Mouse (Mus musculus) hindbrain, embryonic 14.5 days (tissue): Measurements from ENCODE around the gene Nme8. TPM values are rescaled to one million over a fixed set of nuclear protein-coding genes. Genes with fewer than 3 reads are reported as not detected.

Source experiments
- ATAC-seq: fragments of 200-750 bp; cut with Nextera tagmentation; 2 replicates; pipeline ENCODE4 v1.8.0; 2017; ENCODE audit warnings: moderate number of reproducible peaks, mild to moderate bottlenecking, moderate TSS enrichment, moderate library complexity; ENCODE audit not compliant: low FRiP score
- DNase-seq: peaks from one replicate; pipeline ENCODE4 v3.0.0-alpha.2; 2015; ENCODE audit warnings: low spot score
- H3K27ac ChIP-seq: fragments of 300-500 bp; sonication (generic); 2 replicates; pipeline ENCODE4 v1.5.1; 2014; ENCODE audit warnings: mild to moderate bottlenecking, moderate library complexity
- H3K27me3 ChIP-seq: fragments of 300-500 bp; sonication (generic); 2 replicates; pipeline ENCODE4 v1.6.1; 2014; ENCODE audit warnings: mild to moderate bottlenecking, low read length, mixed read lengths; ENCODE audit not compliant: control insufficient read depth, insufficient read depth
- H3K36me3 ChIP-seq: fragments of 300-500 bp; sonication (generic); replicated peaks from 2 replicates; pipeline ENCODE4 v1.6.1; 2014; ENCODE audit not compliant: control insufficient read depth, insufficient read depth
- H3K4me1 ChIP-seq: fragments of 300-500 bp; sonication (generic); replicated peaks from 2 replicates; pipeline ENCODE4 v1.6.1; 2014; ENCODE audit warnings: antibody characterized with exemption, low read length, mixed read lengths; ENCODE audit not compliant: control insufficient read depth, insufficient read depth
- H3K4me2 ChIP-seq: fragments of 300-500 bp; sonication (generic); replicated peaks from 2 replicates; pipeline ENCODE4 v1.6.1; 2014; ENCODE audit warnings: mild to moderate bottlenecking, moderate library complexity
- H3K4me3 ChIP-seq: fragments of 300-500 bp; sonication (generic); replicated peaks from 2 replicates; pipeline ENCODE4 v1.5.1; 2014; ENCODE audit warnings: mild to moderate bottlenecking, low read length
- H3K9ac ChIP-seq: fragments of 300-500 bp; sonication (generic); 2 replicates; pipeline ENCODE4 v1.6.1; 2014
- H3K9me3 ChIP-seq: fragments of 300-500 bp; sonication (generic); 2 replicates; pipeline ENCODE4 v1.6.1; 2016; ENCODE audit warnings: low read length; ENCODE audit not compliant: control insufficient read depth
- WGBS: fragments of 180-500 bp; shearing (Covaris S2); extraction: QIAGEN DNeasy Blood & Tissue Kit; methylation state at CpG from one replicate; pipeline ENCODE4 v1.1.7; 2014; 5-methylcytosine and 5-hydroxymethylcytosine counted together
- polyA plus RNA-seq: library from polyadenylated mRNA; unstranded; fragments of >200 nt; fragmentation: Nextera tagmentation; extraction: Ambion mirVana; gene quantifications from 2 replicates; pipeline ENCODE4 v1.2.1, GENCODE M21; 2014

The Nme8 gene
- polyA plus RNA-seq, 1 experiment from 2014 or later = 0.17 TPM

DNA sequence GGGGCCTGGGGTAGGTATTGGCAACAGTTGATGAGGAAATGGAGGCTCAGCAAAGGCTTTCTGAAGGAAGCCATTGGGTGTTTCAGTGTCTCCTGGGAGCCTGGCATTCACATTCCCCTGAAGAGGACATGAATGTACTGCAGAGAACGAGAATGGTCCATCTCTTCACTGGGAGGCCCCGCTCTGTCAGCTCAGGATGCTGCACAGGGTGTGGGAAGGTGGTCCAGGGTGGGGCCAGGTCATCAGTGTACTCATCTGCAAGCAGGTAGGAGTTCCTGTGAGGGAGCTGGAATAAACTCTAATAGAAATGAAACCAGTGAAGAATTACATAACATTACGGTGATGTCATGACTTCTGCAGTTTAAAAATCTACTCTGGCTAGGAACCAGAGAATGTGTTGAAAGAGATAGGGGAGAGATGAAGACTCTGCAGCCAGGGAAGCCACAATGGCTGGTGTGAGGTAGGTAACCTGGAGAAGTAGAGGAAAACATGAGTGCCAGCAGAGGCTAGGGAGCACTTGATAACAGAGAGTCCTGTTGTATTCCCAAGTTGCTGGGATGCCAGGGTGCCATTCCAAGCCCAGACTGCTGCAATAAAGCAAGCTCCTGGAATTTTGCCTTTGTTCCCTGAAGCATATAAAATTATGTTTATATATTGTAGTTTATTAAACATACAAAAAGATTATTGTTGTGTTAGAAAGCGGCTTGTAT is 3.3 kb upstream of the Nme8 start:
- ATAC-seq (no peak), DNase-seq (no peak)
- Histone ChIP-seq H3K9ac (no peak overlapping the region), H3K4me2 (peak overlapping the region; percentile 27), H3K4me1 (no peaks in the 10 kb centered on the region), H3K9me3 (no peaks in the 10 kb centered on the region), H3K36me3 (no peaks in the 10 kb centered on the region), H3K27ac (no peak overlapping the region), H3K4me3 (no peak overlapping the region), H3K27me3 (0 out of 2 replicates have a peak, but pooled peaks cover 4% of the 10 kb centered on the region)
- WGBS = 80% methylated on average over 4 of the region's 4 CpGs

DNA sequence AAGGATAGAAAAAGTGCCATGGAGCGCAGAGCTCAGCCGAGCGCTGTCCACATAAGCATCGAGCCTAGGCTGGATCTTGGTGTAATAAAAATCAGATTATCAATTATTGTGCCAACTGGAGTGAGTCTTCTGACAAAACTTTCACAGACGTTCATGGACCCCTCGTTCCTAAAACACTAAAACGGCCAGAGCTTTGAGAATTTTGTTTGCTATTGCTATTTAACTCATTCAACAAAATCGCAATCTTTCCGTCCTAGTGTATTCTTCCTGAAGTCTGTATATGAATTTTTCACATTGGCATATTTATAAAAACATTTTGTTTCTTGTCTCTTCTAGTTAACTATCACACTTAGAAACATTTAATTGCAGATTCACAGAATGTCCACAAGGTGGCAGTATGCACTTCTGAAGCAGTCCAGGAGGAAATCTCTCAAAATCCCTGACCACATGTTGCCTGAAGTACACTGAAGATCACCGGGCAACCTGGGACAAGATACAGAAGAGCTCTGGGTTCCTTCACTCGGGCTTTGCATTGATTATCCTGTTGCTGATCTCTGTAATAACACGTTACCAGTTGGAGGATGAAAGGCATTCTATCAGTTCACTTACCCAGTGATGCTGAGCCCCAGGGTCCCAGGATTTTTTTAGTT is 1.1 kb upstream of the Nme8 start:
- Histone ChIP-seq H3K36me3 (no peaks in the 10 kb centered on the region), H3K27ac (no peak overlapping the region), H3K4me1 (no peaks in the 10 kb centered on the region), H3K4me2 (peak overlapping the region; percentile 19; the same call in 1 of the 2 replicates), H3K9me3 (no peaks in the 10 kb centered on the region), H3K9ac (no peak overlapping the region), H3K4me3 (no peak overlapping the region), H3K27me3 (0 out of 2 replicates have a peak, but pooled peaks cover 4% of the 10 kb centered on the region)
- WGBS = 31% methylated on average over 12 of the region's 12 CpGs
- peak; percentile 82 for DNase-seq
- peak; percentile 56; the same call in 1 of the 2 replicates for ATAC-seq

DNA sequence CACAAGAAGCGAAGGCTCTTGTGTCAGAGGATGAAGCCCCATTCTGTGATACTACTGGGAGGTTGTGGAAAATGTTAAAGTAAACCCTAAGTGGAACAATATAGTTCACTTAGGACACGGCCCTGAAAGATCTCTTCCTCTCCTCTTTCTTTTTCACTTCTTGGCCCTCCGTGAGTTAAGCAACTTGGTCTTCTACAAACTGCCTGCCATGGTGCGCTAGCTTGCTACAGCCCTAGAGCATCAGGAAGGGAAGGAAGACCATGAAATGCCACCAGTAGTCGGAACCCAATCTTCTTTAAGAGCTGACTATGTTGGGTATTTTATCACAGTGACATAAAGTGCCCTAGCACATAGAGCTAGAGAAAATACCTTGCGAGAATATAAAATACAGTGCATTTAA is 7.2 kb downstream of the Nme8 start:
- Histone ChIP-seq H3K4me2 (no peak overlapping the region), H3K4me1 (no peaks in the 10 kb centered on the region), H3K9me3 (no peaks in the 10 kb centered on the region), H3K4me3 (no peak overlapping the region), H3K36me3 (no peaks in the 10 kb centered on the region), H3K9ac (no peak overlapping the region), H3K27me3 (no peaks in the 10 kb centered on the region), H3K27ac (no peak overlapping the region)
- no peak for ATAC-seq
- no peak for DNase-seq
- WGBS = 89% methylated on average over 6 of the region's 6 CpGs

DNA sequence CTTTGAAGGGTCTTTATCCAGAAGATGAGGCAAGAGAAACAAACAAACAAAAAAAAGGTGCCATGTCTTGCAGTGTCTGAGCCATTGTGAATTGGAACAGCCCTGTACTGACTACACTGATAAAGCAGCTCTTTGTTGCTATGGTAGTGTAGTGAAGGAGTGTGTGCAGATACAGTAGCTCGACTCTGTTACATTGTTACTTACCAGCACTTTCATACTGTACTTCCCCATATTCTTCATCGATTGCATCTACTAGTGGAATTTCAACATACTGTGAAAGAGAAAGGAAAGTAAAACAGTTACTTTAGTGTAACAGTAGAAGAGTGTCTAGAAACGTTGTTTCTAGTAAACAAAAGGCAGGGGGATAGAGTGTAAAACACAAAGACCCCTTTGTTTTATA is 7.6 kb downstream of the Nme8 start:
- Histone ChIP-seq H3K27me3 (no peaks in the 10 kb centered on the region), H3K9ac (no peak overlapping the region), H3K4me3 (no peak overlapping the region), H3K36me3 (no peaks in the 10 kb centered on the region), H3K4me2 (no peak overlapping the region), H3K9me3 (no peaks in the 10 kb centered on the region), H3K27ac (no peak overlapping the region), H3K4me1 (no peaks in the 10 kb centered on the region)
- no peak for ATAC-seq
- 64% methylated on average over 3 of the region's 3 CpGs for WGBS
- DNase-seq = no peak

DNA sequence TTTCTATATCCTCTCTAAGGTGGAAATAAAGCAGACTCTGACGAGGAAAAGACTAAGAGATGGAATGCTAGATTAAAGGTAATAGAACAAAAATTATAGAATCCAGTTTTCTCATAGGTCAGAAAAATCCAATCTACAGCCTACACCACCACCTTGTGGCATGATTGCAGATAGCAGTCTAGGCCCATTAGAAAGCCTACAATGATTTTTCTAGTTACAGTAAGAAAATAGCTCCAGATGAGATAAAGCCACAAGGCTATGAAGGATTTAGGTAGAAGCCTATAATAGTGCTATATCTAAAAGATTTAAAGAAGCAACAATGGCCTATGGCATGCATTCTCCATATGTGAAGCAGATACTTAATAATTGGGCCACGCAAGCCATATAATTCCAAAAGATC is 13.6 kb downstream of the Nme8 start:
- Histone ChIP-seq H3K9me3 (no peaks in the 10 kb centered on the region), H3K27ac (no peak overlapping the region), H3K9ac (no peak overlapping the region), H3K4me3 (no peak overlapping the region), H3K36me3 (no peaks in the 10 kb centered on the region), H3K27me3 (no peaks in the 10 kb centered on the region), H3K4me2 (no peak overlapping the region), H3K4me1 (no peaks in the 10 kb centered on the region)
- peak; percentile 87 for DNase-seq
- ATAC-seq = no peak
- WGBS = 56% methylated on average over 2 of the region's 2 CpGs

DNA sequence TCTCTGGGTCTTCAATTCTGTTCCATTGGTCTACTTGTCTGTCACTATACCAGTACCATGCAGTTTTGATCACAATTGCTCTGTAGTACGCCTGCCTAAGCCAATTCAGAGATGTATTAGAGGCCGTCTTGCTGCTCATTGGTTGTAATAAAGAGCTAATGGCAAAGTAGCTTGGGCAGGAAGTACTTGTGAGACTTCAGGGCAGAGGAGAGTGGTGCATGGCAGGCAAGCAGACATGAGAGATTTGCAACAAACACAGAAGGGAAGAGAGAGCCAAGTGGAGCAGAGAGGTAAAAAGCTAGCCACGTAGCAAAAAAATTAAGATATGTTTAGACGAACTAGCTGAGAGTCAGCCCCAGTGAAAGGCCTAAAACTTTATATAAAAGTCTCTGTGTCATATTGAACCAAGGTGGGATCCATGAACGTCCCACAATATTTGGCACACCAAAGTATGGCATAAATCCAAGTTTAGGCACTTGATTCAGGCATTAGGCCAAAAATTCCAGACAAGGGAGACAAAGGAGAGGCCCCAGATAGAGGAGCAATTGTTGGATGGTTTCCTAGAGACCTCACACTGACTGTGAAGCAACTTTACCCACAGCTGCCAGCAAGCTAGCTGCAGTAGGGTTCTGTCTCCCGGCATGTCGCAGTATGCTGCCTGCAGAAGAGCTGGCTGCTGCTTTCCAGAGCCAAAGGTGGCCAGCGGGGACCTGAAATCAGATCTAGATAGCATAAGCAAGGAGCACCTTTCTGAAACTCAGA is 14.5 kb downstream of the Nme8 start:
- peak; percentile 96 for ATAC-seq
- Histone ChIP-seq H3K4me2 (no peak overlapping the region), H3K27ac (peak overlapping the region; percentile 49; the same call in 1 of the 2 replicates), H3K9me3 (no peaks in the 10 kb centered on the region), H3K9ac (no peak overlapping the region), H3K4me1 (no peaks in the 10 kb centered on the region), H3K4me3 (no peak overlapping the region), H3K27me3 (no peaks in the 10 kb centered on the region), H3K36me3 (no peaks in the 10 kb centered on the region)
- WGBS = 53% methylated on average over 8 of the region's 8 CpGs
- peak; percentile 77 for DNase-seq

DNA sequence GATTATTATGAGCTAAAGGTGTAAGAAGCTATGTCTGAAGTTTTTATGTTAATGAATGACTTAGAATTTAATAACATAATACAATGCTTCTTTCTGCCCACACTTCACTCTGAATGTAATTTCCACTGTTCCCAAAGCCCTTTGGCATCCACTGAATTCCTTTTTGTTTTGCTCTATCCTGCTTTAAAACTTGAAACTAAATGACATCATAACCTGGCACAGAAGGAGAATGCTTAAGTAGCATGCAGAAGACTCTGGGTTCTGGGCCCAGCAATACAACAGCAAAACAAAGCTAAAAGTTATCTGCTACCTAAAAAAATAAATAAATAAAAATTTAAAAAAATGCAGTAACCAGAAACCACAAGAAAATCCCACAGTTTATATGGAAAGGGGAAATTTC is 23.0 kb downstream of the Nme8 start:
- Histone ChIP-seq H3K9ac (no peak overlapping the region), H3K9me3 (no peaks in the 10 kb centered on the region), H3K27me3 (no peaks in the 10 kb centered on the region), H3K27ac (no peak overlapping the region), H3K36me3 (no peaks in the 10 kb centered on the region), H3K4me3 (no peak overlapping the region), H3K4me2 (no peak overlapping the region), H3K4me1 (no peaks in the 10 kb centered on the region)
- DNase-seq (no peak), ATAC-seq (no peak)

DNA sequence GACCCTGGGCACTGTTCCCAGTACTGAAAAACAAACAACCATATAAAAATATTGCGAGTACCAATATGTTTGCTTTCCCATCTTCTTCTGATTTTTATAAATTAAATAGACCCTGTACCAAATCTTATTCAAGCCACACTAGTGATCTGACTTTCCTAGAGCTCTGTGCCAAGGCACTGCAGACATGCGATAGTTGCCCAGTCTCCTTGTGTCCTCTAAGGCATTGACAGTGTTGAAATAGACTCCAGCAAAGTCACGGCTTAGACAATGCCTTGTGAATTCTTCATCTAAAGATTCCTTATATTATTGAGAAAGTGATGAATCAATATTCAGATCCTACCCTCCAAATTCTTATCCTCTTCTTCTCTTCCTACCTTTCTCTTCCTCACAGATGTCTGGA is 23.6 kb downstream of the Nme8 start:
- Histone ChIP-seq H3K4me1 (no peaks in the 10 kb centered on the region), H3K4me3 (no peak overlapping the region), H3K27me3 (no peaks in the 10 kb centered on the region), H3K36me3 (no peaks in the 10 kb centered on the region), H3K9ac (no peak overlapping the region), H3K27ac (no peak overlapping the region), H3K4me2 (no peak overlapping the region), H3K9me3 (no peaks in the 10 kb centered on the region)
- no peak for DNase-seq
- no peak for ATAC-seq
- 81% methylated on average over 3 of the region's 3 CpGs for WGBS

DNA sequence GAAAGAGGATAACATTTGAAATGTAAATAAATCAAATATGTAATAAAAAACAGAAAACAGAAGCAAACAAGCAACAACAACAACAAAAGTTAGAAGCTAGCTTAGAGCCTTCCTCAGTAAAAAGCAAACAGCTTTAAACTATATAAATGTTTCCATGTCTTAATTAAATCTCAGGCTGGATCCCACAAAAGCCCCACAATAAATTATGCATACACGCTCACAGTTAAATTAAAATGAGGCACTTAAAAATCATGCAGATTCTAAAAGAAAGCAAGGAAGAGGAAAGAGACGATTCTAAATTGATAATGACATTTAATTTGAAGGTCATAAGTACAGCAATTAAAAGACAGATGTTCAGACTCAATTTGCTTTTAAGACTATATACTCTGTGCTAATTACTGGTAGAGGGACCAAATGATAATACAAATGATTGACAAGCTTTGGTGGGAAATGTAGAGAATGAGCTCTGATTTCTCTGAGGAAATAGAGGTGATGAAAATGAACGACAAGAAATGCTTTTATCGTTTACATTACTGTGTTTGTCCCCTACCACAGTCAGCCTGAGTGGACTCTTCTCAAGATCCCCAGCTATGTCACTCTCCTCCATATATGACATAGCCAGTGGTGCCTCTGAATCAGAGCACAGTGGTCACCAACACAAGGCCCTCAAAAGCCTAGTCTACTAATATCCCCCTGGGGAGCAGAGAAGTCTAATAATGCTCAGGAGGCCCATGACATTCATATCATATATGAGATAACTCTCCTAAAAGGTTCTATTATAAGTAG is 29.0 kb downstream of the Nme8 start:
- no peaks in the 10 kb centered on the region for H3K9me3 ChIP-seq
- WGBS = 65% methylated on average over 4 of the region's 4 CpGs
- no peaks in the 10 kb centered on the region for H3K36me3 ChIP-seq
- DNase-seq (no peak), ATAC-seq (no peak)
- no peak overlapping the region for H3K9ac ChIP-seq
- H3K27ac ChIP-seq = no peak overlapping the region
- H3K27me3 ChIP-seq = no peaks in the 10 kb centered on the region
- H3K4me2 ChIP-seq = no peak overlapping the region
- no peaks in the 10 kb centered on the region for H3K4me1 ChIP-seq
- no peak overlapping the region for H3K4me3 ChIP-seq
